Mouse (Mus musculus): ENCODE measurements at regions not wholly inside any gene's neighbourhood (a gene's known extent, or its start where the extent isn't known, plus 50 kb on each side); places are given as distances from the start of the nearest gene placed in this dataset.

DNA sequence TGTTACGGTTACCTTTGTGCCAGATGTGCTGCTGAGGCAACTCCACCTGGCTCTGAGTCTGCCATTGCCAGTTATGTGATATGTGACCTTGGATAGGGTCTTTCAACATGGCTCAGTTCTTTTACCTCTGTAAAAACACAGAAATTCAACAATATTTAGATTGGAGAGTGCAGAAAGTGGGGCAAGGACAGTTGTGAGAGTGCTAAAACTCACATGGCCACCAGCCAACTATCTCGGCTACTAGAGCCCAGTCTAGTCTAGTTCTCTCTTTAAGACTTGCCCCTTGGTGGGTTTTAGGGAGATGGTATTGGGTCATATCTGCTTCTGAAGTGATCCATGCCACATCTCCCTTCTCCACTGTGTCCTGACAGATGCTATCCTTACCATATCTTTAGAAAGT is 233.0 kb downstream of the Phf14 start:
- DNase-seq (ENCODE audit: low read depth, low spot score) = no peak

GRCm38 (mm10) chr6:12145216-12145615 is 237.6 kb downstream of the Phf14 start:
- DNase-seq (ENCODE audit: low read depth, low spot score) = peak; percentile 78

GRCm38 (mm10) chr6:12150613-12151333 is 243.2 kb downstream of the Phf14 start:
- DNase-seq (ENCODE audit: low read depth, low spot score) = no peak

DNA sequence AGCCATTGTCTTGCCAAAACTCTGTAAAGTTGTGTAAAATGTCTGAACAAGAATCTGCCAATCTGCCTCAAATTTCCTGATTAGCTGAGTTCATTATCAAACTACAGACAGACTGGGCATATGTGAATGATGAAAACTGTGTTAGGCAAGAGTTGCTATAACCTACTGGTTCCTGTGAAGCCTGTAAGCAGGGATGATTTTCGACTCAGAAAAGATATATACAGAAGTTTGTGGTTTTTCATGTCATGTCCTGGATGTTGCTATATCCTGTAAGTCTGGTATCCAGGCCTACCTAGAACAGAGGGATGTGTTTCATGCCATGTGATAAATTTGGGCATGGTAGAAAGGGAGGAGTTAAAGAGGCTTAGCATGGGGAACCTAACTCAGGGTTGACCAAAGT is 256.4 kb downstream of the Phf14 start:
- no peak for DNase-seq (ENCODE audit: low read depth, low spot score)

- peak; percentile 13 for DNase-seq (ENCODE audit: low read depth, low spot score)
Observed at GRCm38 (mm10) chr6:12168533-12168932, 260.9 kb downstream of the Phf14 start.

DNA sequence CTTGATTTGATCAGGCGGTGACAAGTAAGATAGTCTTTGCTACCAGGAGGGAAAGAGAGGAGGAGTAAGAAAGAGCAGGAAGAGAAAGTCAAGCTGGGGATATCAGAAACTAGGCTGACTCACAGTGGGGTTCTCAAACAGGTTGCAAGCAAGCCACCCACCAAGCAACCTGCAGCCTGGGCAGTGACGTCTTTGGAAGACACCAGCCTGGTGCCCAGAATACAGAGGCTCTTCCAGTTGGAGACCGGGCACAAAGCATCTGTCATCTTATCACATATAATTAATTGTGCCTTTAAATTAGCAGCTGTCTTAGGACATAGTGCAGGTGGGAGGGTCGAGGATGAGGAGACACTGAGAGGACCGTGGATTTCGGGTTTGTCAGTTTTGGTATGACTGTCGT is 261.8 kb downstream of the Phf14 start:
- peak; percentile 85 for DNase-seq (ENCODE audit: low read depth, low spot score)

DNA sequence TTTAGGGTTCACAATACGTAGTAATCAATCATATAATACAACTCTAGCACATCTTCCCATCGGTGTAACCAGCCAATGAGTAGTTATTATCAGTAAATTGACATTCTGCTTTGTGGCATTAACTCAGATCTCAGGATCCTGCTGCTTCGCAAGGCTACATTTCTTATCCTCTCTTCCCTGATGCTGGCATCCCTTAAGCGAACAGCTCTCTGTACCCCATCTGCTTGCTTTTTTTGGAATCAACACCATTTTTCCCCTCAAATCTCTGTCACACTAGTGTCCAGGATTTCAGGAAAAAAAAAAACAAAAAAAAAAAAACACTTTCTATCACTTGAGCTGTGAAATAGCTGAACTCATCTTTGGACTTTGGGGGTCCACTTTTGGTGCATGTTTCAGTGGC is 263.1 kb downstream of the Phf14 start:
- peak; percentile 38 for DNase-seq (ENCODE audit: low read depth, low spot score)

GRCm38 (mm10) chr6:12171189-12171588 is 263.6 kb downstream of the Phf14 start:
- no peak for DNase-seq (ENCODE audit: low read depth, low spot score)

DNA sequence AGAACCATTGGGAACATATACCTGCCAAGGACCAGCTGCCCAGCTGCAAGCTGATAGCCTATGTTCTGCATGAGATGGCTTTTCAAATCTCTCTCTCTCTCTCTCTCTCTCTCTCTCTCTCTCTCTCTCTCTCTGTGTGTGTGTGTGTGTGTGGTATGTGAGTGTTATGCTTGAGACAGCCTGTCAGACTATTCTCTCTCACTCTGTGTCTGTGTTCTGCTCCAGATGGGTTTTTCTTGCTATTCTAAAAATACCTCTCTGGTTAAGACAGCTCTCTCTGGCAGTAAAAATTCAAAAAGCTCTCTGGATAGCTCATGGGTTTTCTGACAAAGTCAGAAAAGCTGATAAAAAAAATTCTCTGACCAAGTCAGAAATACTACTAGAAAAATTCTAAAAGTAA is 270.4 kb downstream of the Phf14 start:
- DNase-seq (ENCODE audit: low read depth, low spot score) = peak; percentile 83

DNA sequence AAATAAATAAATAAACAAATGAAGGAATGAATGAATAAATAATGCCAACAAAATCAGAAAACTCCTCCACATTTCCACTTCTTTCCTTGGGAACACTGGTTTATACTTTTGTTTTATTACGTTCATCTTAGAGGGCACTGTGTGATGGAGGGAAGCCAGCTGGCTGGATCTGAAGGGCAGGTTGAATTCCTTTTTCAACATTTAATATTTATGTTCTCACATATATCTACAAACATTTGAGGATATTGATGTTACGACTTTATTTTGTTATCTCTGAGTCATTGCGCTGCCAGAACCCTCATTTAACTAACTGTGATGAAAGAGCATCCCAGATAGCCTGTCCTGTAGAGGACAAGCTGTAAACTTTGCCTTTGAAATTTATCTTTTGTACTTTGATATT is 273.3 kb downstream of the Phf14 start:
- peak; percentile 10 for DNase-seq (ENCODE audit: low read depth, low spot score)

DNA sequence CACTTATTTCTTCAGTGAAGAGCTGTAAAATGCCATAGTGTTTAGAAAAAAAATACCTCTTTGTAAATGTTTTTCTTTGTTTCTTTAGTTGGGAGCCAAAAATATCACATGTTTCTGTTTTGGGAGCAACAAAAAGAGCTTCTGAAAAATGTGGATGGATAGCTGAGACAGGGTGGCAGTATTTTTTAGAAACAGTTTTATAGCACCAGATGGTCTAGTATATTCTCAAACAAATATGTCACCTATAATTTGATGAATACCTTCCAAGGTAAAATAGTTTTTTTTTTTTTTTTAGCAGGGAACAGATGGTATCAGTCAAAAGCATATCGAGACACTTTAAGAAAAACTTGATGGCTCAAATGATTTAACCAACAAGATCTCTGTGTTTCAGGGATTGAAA is 302.6 kb downstream of the Phf14 start:
- peak; percentile 57 for DNase-seq (ENCODE audit: low read depth, low spot score)

GRCm38 (mm10) chr6:12214526-12215177 is 307.0 kb downstream of the Phf14 start:
- DNase-seq (ENCODE audit: low read depth, low spot score) = peak; percentile 20

- no peak for DNase-seq (ENCODE audit: low read depth, low spot score)
Observed at GRCm38 (mm10) chr6:12215178-12215553, 307.6 kb downstream of the Phf14 start.

DNA sequence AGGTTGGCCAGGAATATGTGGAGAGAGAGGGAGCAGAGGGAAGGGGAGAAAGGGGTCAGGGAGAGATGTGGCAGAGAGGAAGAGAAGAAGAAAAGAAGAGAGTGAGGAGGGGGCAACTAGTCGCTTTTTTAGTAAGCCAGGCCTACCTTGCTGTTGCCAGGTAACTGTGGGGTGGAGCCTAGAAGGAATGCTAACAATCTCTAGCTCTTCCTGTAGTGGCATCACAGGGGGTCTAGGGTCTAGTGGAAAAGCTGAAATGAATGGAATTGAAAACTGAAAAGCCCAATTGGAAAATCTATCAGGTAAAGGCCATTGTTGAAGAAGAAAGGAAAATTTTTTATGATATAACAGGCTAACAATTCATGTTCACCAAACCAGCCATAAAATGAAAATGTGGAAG is 336.5 kb downstream of the Phf14 start:
- no peak for DNase-seq (ENCODE audit: low read depth, low spot score)

- DNase-seq (ENCODE audit: low read depth, low spot score) = peak; percentile 63
Observed at GRCm38 (mm10) chr6:12247975-12248374, 340.4 kb downstream of the Phf14 start.

GRCm38 (mm10) chr6:12248599-12248998 is 341.0 kb downstream of the Phf14 start:
- DNase-seq (ENCODE audit: low read depth, low spot score) = peak; percentile 88

GRCm38 (mm10) chr6:12254507-12254906 is 346.9 kb downstream of the Phf14 start:
- DNase-seq (ENCODE audit: low read depth, low spot score) = peak; percentile 39

- DNase-seq (ENCODE audit: low read depth, low spot score) = no peak
Observed at GRCm38 (mm10) chr6:12255434-12255833, 347.8 kb downstream of the Phf14 start.

DNA sequence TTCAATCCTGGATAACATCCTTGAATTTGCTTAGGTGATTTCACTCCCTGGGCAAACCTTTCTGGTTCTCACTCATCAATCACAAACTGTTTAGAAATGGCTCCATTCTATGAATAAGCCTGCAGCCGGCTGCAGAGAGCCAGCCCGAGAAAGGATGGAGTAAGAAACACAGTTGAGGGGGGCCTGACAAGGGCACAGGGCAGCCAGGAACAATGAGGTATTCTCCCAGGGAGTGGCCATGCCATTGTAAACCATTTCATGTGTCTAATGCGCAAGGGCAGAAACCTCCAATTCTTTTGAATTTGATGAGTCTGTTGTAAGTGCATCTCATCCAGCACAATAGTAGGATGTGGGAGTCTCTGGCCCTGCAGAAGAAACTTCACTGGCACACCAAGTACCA is 350.7 kb downstream of the Phf14 start:
- no peak for DNase-seq (ENCODE audit: low read depth, low spot score)

DNA sequence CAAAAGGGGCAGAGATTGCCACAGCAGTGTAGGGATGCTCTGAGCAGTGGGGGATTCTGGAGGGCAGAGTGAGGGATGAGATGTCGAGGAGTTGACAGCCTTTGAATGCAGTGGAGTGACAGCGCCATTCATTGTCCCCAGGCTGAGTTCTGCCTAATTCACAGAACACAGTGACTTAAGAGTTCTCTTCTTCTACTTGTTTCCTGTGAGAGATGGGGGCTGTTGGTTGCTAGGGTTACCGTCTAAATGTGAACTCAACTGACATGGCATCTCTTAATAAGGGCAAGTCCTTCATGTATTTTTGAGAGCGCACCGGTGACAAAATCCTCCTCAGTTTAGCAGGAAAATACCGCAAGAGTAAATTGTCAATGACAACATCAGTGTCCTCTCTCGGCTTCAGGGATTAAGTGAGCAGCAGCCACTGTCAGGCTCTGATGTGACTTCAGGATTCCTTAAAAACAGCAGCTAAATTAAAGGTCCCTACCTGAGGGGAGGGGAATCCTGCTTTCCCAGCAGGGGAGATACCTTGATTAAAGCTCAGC is 351.4 kb downstream of the Phf14 start:
- peak; percentile 43 for DNase-seq (ENCODE audit: low read depth, low spot score)

DNA sequence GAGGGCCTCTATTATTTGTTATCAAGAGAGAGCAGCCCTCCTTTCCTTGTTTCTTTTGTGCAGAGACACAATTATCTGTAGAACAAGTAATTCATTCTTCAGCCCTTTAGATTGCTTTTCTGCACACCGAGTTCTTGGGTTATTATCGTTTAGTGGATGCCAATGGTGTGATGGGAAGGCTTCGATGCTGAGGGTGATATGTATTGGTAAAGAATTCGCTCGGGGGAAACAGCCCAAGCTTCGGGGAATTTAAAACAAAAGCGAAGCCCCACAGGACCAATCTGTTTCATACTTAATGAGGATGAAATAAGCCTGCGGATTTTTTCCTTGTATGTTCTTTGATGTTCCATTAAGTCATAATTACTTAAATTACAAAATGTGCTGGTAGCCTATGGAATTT is 352.0 kb downstream of the Phf14 start:
- DNase-seq (ENCODE audit: low read depth, low spot score) = peak; percentile 14

DNA sequence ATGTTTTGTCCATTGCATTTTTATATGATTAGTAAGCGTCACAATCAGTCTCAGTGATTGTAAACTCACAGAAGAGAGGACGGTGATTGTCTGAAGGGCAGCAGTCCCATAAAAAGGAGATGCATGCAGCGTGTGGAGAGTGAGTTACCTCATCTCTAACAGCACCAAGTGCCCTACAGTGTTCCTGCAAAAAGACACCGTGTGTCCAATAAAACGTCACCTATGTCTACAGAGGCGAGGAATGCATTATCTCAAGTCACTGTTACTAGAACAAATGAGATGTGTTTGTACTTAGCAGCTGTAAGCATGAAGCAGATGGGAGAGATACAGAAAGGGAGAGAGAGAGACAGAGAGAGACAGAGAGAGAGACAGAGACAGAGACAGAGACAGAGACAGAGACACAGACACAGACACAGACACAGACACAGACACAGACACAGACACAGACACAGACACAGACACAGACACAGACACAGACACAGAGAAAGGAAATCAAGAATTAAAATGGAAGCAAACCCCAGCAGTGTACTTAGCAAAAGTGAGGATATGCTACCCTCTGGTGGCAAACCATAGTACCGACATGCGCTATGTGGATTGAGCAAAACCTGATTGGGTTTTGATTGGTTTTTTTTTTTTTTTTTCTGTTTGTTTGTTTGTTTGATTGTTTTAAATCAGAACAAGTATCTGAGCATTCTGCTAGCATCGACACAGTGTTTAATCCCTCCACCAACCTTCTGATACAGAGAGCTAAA is 352.9 kb downstream of the Phf14 start:
- DNase-seq (ENCODE audit: low read depth, low spot score) = peak; percentile 87
